Comparison of ENCODE assay signal across 8 mouse cellular contexts in genomic region chr9:114401685-114402080, GRCm38 (mm10). TPM values are rescaled to one million over a fixed set of nuclear protein-coding genes. Genes with fewer than 3 reads are reported as not detected.
DNase-seq lines count a peak whose midpoint lies in the region; ATAC-seq and TF ChIP-seq lines count a peak whose summit lies in the region.

No protein-coding gene starts in this region.

- no peak for TF ChIP-seq POLR2A in limb, embryonic 14.5 days (IDR thresholded peaks at IDR 0.05; ENCODE audit: borderline replicate concordance, extremely low read depth, insufficient read depth, insufficient read length)

- H3K36me3 ChIP-seq in hindbrain, embryonic 12.5 days, result peaks cover 20% of the 10 kb centered on the region
- peaks cover 19% of the 10 kb centered on the region for H3K36me3 ChIP-seq in limb, embryonic 14.5 days (ENCODE audit: control insufficient read depth, insufficient read depth, low read length)

- H3K4me2 ChIP-seq in hindbrain, embryonic 12.5 days (replicated peaks), result peak overlapping the region; percentile 74
- H3K4me2 ChIP-seq in limb, embryonic 14.5 days (replicated peaks; ENCODE audit: low read depth, low read length, severe bottlenecking), result peak overlapping the region; percentile 79

- no peak for ATAC-seq in hindbrain, embryonic 12.5 days (ENCODE audit: low FRiP score)
- ATAC-seq in limb, embryonic 14.5 days (ENCODE audit: low FRiP score, low read depth), result peak; percentile 18; the same call in 1 of the 2 replicates

- H3K27me3 ChIP-seq in hindbrain, embryonic 12.5 days, result no peaks in the 10 kb centered on the region
- H3K27me3 ChIP-seq in limb, embryonic 14.5 days (ENCODE audit: control insufficient read depth, insufficient read depth, low read length), result no peaks in the 10 kb centered on the region

- intact Hi-C loops in left cerebral cortex, postnatal 10 days (cut with DNase I), result no loop called here

- WGBS in hindbrain, embryonic 12.5 days, result 3% methylated on average over 16 of the region's 16 CpGs
- 4% methylated on average over 16 of the region's 16 CpGs for WGBS in limb, embryonic 14.5 days

- H3K9ac ChIP-seq in hindbrain, embryonic 12.5 days, result peak overlapping the region; percentile 78
- H3K9ac ChIP-seq in limb, embryonic 14.5 days (ENCODE audit: low read depth, low read length, severe bottlenecking), result peak overlapping the region; percentile 89

- H3K9me3 ChIP-seq in hindbrain, embryonic 12.5 days (replicated peaks), result 0 out of 2 replicates have a peak, but pooled peaks cover 6% of the 10 kb centered on the region
- no peaks in the 10 kb centered on the region for H3K9me3 ChIP-seq in limb, embryonic 14.5 days (ENCODE audit: control insufficient read depth, low read length)

- DNase-seq in retina, embryonic 14.5 days (ENCODE audit: low spot score), result peak; percentile 61
- no peak for DNase-seq in retina, postnatal 1 day
- peak; percentile 51 for DNase-seq in c-Kit-positive CD71-positive TER-119-negative erythroid progenitor cells, embryonic 14.5 days (ENCODE audit: low read depth)
- peak; percentile 61 for DNase-seq in limb, embryonic 14.5 days (ENCODE audit: low spot score)
- peak; percentile 66 for DNase-seq in naive thymus-derived CD4-positive, alpha-beta T cell, adult 2 months (ENCODE audit: low read depth)
- no peak for DNase-seq in left cerebral cortex, postnatal 10 days (ENCODE audit: extremely low spot score in 1 of 2, low spot score in 2 of 2)
- DNase-seq in adrenal gland, adult 8-10 months, result no peak

- peak overlapping the region; percentile 69 for H3K4me3 ChIP-seq in hindbrain, embryonic 12.5 days
- H3K4me3 ChIP-seq in limb, embryonic 14.5 days (replicated peaks; ENCODE audit: low read length), result peak overlapping the region; percentile 86

- H3K27ac ChIP-seq in hindbrain, embryonic 12.5 days, result peak overlapping the region; percentile 84
- peak overlapping the region; percentile 95; the same call in 1 of the 2 replicates for H3K27ac ChIP-seq in limb, embryonic 14.5 days (replicated peaks; ENCODE audit: low read depth, low read length)

- peaks cover 11% of the 10 kb centered on the region for H3K4me1 ChIP-seq in hindbrain, embryonic 12.5 days
- peaks cover 10% of the 10 kb centered on the region for H3K4me1 ChIP-seq in limb, embryonic 14.5 days (ENCODE audit: control insufficient read depth, insufficient read depth, low read length)

RNA-seq across cellular contexts. Expression of gene Tmppe, which starts 0.8 kb away (rescaled TPM):
- polyA plus RNA-seq in hindbrain, embryonic 12.5 days (2016; fragmentation: Nextera tagmentation; extraction: Ambion mirVana), result 9.1 and 10.3 TPM in 2 replicates
- polyA plus RNA-seq in limb, embryonic 14.5 days (2012; rRNA removed), result 4.4 and 5.4 TPM in 2 replicates
- polyA plus RNA-seq in limb, embryonic 14.5 days (2014; fragmentation: Nextera tagmentation; extraction: Ambion mirVana), result 3.5 and 3.7 TPM in 2 replicates
- 1 to 10 TPM; 9.4 to 10.0 TPM for total RNA-seq in left cerebral cortex, postnatal 10 days (2021)
- 10 to 100 TPM in 3 of 4 experiments, 1 to 10 TPM in 1; 9.2 to 11.6 (median 10.4) TPM for total RNA-seq in adrenal gland, adult 8-10 months (2022)

RNA-seq across cellular contexts. Expression of gene Glb1, which starts 0.8 kb away (rescaled TPM):
- polyA plus RNA-seq in hindbrain, embryonic 12.5 days (2016; fragmentation: Nextera tagmentation; extraction: Ambion mirVana), result 26.0 and 27.9 TPM in 2 replicates
- polyA plus RNA-seq in limb, embryonic 14.5 days (2012; rRNA removed), result 36.6 and 44.0 TPM in 2 replicates
- polyA plus RNA-seq in limb, embryonic 14.5 days (2014; fragmentation: Nextera tagmentation; extraction: Ambion mirVana), result 40.7 and 41.9 TPM in 2 replicates
- 10 to 100 TPM; 32.2 to 34.3 TPM for total RNA-seq in left cerebral cortex, postnatal 10 days (2021)
- 10 to 100 TPM; 37.0 to 40.6 (median 38.1) TPM for total RNA-seq in adrenal gland, adult 8-10 months (2022)

RNA-seq across cellular contexts. Expression of gene Crtap, which starts 11.2 kb away (rescaled TPM):
- polyA plus RNA-seq in hindbrain, embryonic 12.5 days (2016; fragmentation: Nextera tagmentation; extraction: Ambion mirVana), result 68.4 and 73.9 TPM in 2 replicates
- 242 and 272 TPM in 2 replicates for polyA plus RNA-seq in limb, embryonic 14.5 days (2012; rRNA removed)
- 221 and 228 TPM in 2 replicates for polyA plus RNA-seq in limb, embryonic 14.5 days (2014; fragmentation: Nextera tagmentation; extraction: Ambion mirVana)
- total RNA-seq in left cerebral cortex, postnatal 10 days (2021), result 10 to 100 TPM in 1 of 2 experiments, 1 to 10 TPM in 1; 8.7 to 10.4 TPM
- total RNA-seq in adrenal gland, adult 8-10 months (2022), result 100 to 1,000 TPM; 103 to 145 (median 123) TPM

Comparison
In these comparisons a context has a peak if more than half of its experiments do, and no peak if none do; other contexts are left out.
1. DNase-seq: peak in retina, embryonic 14.5 days (single experiment), c-Kit-positive CD71-positive TER-119-negative erythroid progenitor cells, embryonic 14.5 days (single experiment), limb, embryonic 14.5 days (single experiment) and naive thymus-derived CD4-positive, alpha-beta T cell, adult 2 months (single experiment); none in retina, postnatal 1 day (single experiment), left cerebral cortex, postnatal 10 days (0 of 2) and adrenal gland, adult 8-10 months (single experiment).
2. RNA of gene Crtap, which starts 11.2 kb away (total RNA-seq): 103 to 145 TPM in adrenal gland, adult 8-10 months; 8.7 to 10.4 TPM in left cerebral cortex, postnatal 10 days; every median in the first group is over 4 times any median in the second.